In genomic region chr7:110189951-110190350, GRCm38 (mm10) we compare ENCODE assay signal across 10 mouse cellular contexts. TPM values are rescaled to one million over a fixed set of nuclear protein-coding genes. Genes with fewer than 3 reads are reported as not detected.
DNase-seq lines count a peak whose midpoint lies in the region; ATAC-seq and TF ChIP-seq lines count a peak whose summit lies in the region.
"Had no signal": no experiment of that assay in that cellular context is flagged by ENCODE, and none has a peak within 500 bp of the region (broad histone marks: within the 10 kb centered on the region; RNA-seq: fewer than 3 reads in every experiment).

No protein-coding gene starts in this region.

- TF ChIP-seq CTCF in kidney, adult 2 months (conservative IDR thresholded peaks at IDR 0.05; ENCODE audit: insufficient read depth, insufficient read length, low read depth, low read length), result no peak
- no peak for TF ChIP-seq CTCF in cerebellum, adult 2 months (IDR thresholded peaks at IDR 0.05; ENCODE audit: borderline replicate concordance, insufficient read depth, low read depth, low read length)

- 21% methylated on average over 7 of the region's 7 CpGs for WGBS in kidney, adult 2 months
- WGBS in cerebellum, adult 2 months, result 70% methylated on average over 7 of the region's 7 CpGs

- no peaks in the 10 kb centered on the region for H3K27me3 ChIP-seq in kidney, adult 2 months (replicated peaks; ENCODE audit: control insufficient read depth, insufficient read depth, low read length)
- no peaks in the 10 kb centered on the region for H3K27me3 ChIP-seq in cerebellum, adult 2 months (ENCODE audit: control insufficient read depth, insufficient read depth, low read length)
- H3K27me3 ChIP-seq: liver, embryonic 13.5 days; neural tube, embryonic 15.5 days had no signal

- no peaks in the 10 kb centered on the region for H3K36me3 ChIP-seq in kidney, adult 2 months (ENCODE audit: control insufficient read depth, insufficient read depth, low read length)
- H3K36me3 ChIP-seq: liver, embryonic 13.5 days; neural tube, embryonic 15.5 days had no signal

- TF ChIP-seq POLR2A in kidney, adult 2 months (IDR thresholded peaks at IDR 0.05; ENCODE audit: low read depth, low read length), result no peak
- no peak for TF ChIP-seq POLR2A in cerebellum, adult 2 months (IDR thresholded peaks at IDR 0.05; ENCODE audit: borderline replicate concordance, insufficient read depth, low read length)

- DNase-seq in R1 (ENCODE audit: low read depth, low spot score), result peak; percentile 50
- peak; percentile 88 for DNase-seq in kidney, adult 2 months
- peak; percentile 15 to 32 for DNase-seq in lung, postnatal 4 days
- no peak for DNase-seq in cerebellum, adult 2 months
- DNase-seq in layer of hippocampus, postnatal 36 days, result no peak
- no peak for DNase-seq in layer of hippocampus, adult 9-11 months
- DNase-seq: liver, embryonic 13.5 days; thymus, postnatal 36 days had no signal

- peaks cover 9% of the 10 kb centered on the region for H3K4me1 ChIP-seq in kidney, adult 2 months (ENCODE audit: control insufficient read depth, insufficient read depth, low read length)
- H3K4me1 ChIP-seq in cerebellum, adult 2 months (ENCODE audit: control insufficient read depth, insufficient read depth, low read length), result no peaks in the 10 kb centered on the region
- H3K4me1 ChIP-seq: liver, embryonic 13.5 days; neural tube, embryonic 15.5 days had no signal

- no peak overlapping the region for H3K4me3 ChIP-seq in kidney, adult 2 months (ENCODE audit: insufficient read depth, low read depth, low read length)
- H3K4me3 ChIP-seq in cerebellum, adult 2 months (replicated peaks; ENCODE audit: insufficient read depth, low read depth, low read length), result no peak overlapping the region
- H3K4me3 ChIP-seq: liver, embryonic 13.5 days; neural tube, embryonic 15.5 days had no signal

- H3K27ac ChIP-seq in kidney, adult 2 months (ENCODE audit: insufficient read depth, low read depth, low read length), result peak overlapping the region; percentile 97
- no peak overlapping the region for H3K27ac ChIP-seq in cerebellum, adult 2 months (ENCODE audit: insufficient read depth, low read length)
- H3K27ac ChIP-seq: liver, embryonic 13.5 days; neural tube, embryonic 15.5 days had no signal

- ATAC-seq in granulocyte monocyte progenitor cell, adult 5-6 weeks (replicated peaks; ENCODE audit: poor library complexity, severe bottlenecking), result peak; percentile 50; the same call in 1 of the 2 replicates

RNA-seq across cellular contexts. Expression of gene Swap70, which starts 31.6 kb away (rescaled TPM):
- total RNA-seq in granulocyte monocyte progenitor cell, adult 5-6 weeks (2014; fragmentation: Nextera tagmentation), result 41.5 and 48.4 TPM in 2 replicates
- total RNA-seq in granulocyte monocyte progenitor cell, adult 5-6 weeks (2017), result 70.0 and 71.0 TPM in 2 replicates
- 10.0 and 12.5 TPM in 2 replicates for polyA plus RNA-seq in kidney, adult 2 months (2012; rRNA removed)
- 5.2 and 5.4 TPM in 2 replicates for polyA plus RNA-seq in cerebellum, adult 2 months (2012; rRNA removed)
- total RNA-seq in layer of hippocampus, postnatal 36 days (2021), result 10 to 100 TPM; 10.7 TPM

Comparison
In these comparisons a context has a peak if more than half of its experiments do, and no peak if none do; other contexts are left out.
1. DNase-seq: peak in R1 (single experiment), kidney, adult 2 months (single experiment) and lung, postnatal 4 days (2 of 2); none in cerebellum, adult 2 months (0 of 2), layer of hippocampus, postnatal 36 days (0 of 2) and layer of hippocampus, adult 9-11 months (single experiment).